Mouse (Mus musculus): ENCODE measurements around the gene Inppl1. TPM values are rescaled to one million over a fixed set of nuclear protein-coding genes. Genes with fewer than 3 reads are reported as not detected.

Inppl1 gene
- 8.9 TPM for total RNA-seq (2023)

DNA sequence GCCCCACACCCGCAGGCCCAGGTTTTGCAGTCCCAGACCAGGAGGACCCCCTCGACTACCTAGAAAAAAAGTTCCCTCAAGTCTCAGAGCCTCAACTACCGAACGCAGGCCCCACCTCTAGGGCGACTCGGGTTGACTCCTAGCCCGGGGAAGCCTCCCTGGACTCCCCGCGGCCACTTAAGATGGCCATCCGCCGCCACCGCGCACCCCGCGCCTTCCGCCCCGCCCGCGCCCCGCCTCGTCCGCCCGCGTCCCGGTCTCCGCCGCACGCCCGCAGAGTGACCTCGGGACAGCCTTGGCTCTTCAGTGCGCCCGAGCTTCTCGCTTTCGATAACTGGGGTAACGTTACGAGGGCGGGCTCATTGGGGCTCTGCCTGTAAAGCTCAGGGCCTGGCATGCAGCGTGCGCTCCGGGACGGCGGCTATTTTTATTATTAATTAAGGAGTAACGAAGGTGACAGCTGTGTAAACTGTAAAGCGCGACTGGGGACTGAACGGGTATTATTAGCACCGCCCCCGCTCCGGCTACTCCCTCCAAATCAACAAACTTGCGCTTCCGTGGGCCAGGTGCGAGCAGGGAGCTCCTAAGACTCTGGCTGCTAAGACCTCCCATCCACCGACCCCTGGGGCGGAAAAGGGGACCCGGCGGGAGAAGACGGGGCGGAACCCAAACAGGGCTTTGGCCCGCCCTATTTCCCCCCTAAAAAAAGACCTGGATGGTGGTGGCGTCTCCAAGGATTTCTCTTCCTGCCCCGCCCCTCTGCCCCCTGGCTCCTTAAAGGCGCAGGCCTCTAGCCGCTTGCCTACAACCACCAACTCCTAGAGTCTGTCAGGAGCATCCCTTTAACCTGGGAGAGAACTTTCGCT is at the start of gene Inppl1:
TSS of gene Inppl1 (minus strand) at position 624 of the 866 bp plus-strand sequence.

DNA sequence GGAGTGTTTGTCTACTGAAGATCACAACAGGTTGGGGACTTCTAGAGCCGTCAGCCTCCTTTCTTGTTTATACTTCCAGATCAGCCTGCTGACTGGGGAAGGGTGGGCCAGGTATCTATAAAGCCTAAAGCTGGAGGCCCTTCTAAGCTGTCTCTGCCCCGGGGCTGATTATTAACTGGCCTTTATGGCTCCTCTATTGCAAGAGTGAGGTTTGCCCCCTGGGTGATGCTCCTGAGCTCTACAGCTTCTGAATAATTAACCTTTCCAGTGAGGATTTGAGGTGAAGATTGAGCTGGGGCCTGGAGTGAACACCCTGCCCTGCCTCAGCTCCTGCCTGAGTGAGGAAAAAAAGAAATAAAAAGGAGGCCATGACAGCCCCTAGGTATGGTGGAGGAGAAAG is 32.6 kb upstream of the Inppl1 start, which contains the start of gene Folr1:
TSS of gene Folr1 (minus strand) at position 160 of the 400 bp plus-strand sequence.

DNA sequence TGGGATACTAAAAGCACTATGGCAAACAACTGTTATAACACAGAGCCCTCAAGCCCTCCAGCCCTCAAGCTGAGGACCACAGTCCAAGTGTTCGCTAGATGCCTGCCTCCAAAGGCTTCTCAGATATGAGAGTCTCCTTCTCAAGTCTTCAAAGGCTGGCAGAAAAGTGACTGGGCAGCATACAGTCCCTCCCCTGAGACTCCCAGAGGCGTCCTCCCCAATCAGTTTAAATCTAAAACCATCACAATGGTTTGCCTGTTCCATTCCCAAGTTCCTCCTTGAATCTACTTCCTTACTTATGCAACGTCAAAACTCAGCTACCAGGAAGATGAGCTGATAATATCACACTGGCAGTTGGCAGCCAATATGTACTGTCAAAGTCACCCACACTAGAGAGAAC is 25.4 kb upstream of the Inppl1 start, which contains the start of gene Anapc15:
TSS of gene Anapc15 (plus strand) at position 301 of the 400 bp plus-strand sequence.

DNA sequence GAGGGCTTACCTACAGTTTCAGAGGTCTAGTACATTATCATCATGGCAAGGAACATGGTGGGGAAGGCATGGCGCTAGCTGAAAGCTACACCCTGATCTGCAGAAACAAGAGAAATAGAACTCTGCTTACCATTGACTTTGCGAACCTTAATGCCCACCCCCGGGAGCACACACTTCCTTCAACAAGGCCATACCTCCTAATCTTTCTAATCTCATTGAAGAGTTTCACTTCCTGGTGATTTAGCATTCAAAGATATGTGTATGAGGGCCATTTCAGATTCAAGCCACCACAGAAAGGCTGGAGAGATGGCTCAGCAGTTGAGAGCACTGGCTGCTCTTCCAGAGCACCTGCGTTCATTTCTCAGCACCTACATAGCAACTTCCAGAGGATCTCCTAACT is 19.1 kb upstream of the Inppl1 start, which contains the start of gene Folr2:
TSS of gene Folr2 (minus strand) at position 101 of the 400 bp plus-strand sequence.

DNA sequence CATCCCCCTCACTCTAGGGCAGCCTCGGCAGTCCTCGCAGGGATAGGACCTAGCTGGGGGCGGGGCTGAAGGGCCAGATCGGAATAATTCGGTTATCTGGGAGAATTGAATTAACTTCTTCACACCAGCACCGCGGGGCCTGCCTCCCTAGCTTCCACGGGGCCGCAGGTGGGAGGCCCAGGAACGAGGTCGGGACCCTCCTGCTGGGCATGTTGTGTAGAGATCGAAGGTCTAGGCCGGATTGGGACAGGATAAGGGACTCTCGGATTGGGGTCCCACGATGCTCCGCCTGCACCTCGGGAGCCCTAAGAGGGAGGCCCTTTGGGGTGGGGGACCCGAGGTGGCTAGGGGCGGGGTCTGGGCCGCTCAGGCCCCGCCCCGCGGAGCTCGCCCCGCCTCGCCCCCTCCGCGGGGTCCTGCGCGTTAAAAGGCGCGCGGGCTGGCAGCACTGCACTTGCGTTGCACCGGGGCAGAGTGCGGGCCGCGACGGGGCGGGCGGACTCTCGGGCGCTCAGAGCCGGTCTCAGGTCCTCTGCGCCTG is 20.1 kb downstream of the Inppl1 start, which contains the start of gene Phox2a:
TSS of gene Phox2a (plus strand) at position 453 of the 541 bp plus-strand sequence.

Other genes with a start within 250 kb of the Inppl1 start
- gene Clpb, start 174.6 kb downstream of the Inppl1 start, total RNA-seq (2023) = 19.0 TPM
- not detected for gene Phox2a, start 19.9 kb downstream of the Inppl1 start, total RNA-seq (2023)
- gene Folr2, start 19.0 kb upstream of the Inppl1 start, total RNA-seq (2023) = not detected
- 63.0 TPM for gene Anapc15, start 25.5 kb upstream of the Inppl1 start, total RNA-seq (2023)
- not detected for gene Folr1, start 32.6 kb upstream of the Inppl1 start, total RNA-seq (2023)
- 56.6 TPM for gene Lamtor1, start 67.7 kb upstream of the Inppl1 start, total RNA-seq (2023)
- not detected for gene Tomt, start 68.1 kb upstream of the Inppl1 start, total RNA-seq (2023)
- 1.4 TPM for gene Lrrc51, start 95.7 kb upstream of the Inppl1 start, total RNA-seq (2023)
- gene Numa1, start 95.9 kb upstream of the Inppl1 start, total RNA-seq (2023) = 350 TPM
- gene Il18bp, start 180.5 kb upstream of the Inppl1 start, total RNA-seq (2023) = 8.1 TPM
- 31.0 TPM for gene Rnf121, start 227.2 kb upstream of the Inppl1 start, total RNA-seq (2023)
- gene Xndc1, start 227.3 kb upstream of the Inppl1 start, total RNA-seq (2023) = 47.9 TPM
- gene Xntrpc, start 227.5 kb upstream of the Inppl1 start, total RNA-seq (2023) = 7.1 TPM
- not detected for gene Trpc2, start 244.9 kb upstream of the Inppl1 start, total RNA-seq (2023)